Comparison of ENCODE assay signal across 9 mouse cellular contexts in the genomic region with DNA sequence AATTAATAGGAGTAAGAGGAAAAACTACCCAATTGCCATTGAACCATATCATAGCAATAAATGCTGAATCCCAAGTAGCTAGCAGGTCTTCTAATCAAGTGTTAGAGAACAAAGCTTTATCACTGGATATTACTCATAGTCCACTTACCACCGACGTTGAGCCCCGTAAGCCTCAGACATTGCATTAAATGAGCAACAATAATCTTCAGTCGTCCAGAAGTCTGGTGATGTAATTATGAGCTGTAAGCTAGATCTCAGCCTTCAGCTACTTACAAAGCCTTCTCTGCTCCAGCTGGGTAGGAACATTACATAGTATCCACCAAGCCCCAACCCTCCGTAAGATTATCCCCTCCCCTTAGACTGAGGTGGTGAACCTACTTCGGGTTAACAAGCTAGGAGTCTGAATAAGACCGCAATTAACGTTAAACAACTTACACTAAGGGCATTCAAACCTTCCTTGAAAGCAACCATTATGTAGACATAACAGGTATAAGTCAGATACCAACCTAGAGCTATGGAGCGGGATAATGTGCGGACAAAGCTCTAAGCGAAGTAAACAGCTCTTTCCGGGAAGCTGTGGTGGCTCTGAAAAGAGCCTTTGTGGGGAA. TPM values are rescaled to one million over a fixed set of nuclear protein-coding genes. Genes with fewer than 3 reads are reported as not detected.
DNase-seq lines count a peak whose midpoint lies in the region; ATAC-seq and TF ChIP-seq lines count a peak whose summit lies in the region.
"Had no signal": no experiment of that assay in that cellular context is flagged by ENCODE, and none has a peak within 500 bp of the region (broad histone marks: within the 10 kb centered on the region; RNA-seq: fewer than 3 reads in every experiment).

No protein-coding gene starts in this region.

- intact Hi-C loops in left cerebral cortex, postnatal 36 days (cut with DNase I), result no loop called here

- no peak for TF ChIP-seq CTCF in intestine, postnatal 0 days (IDR thresholded peaks at IDR 0.05; ENCODE audit: low read depth)

- H3K27me3 ChIP-seq in embryonic facial prominence, embryonic 10.5 days (replicated peaks; ENCODE audit: low read depth, poor library complexity, severe bottlenecking), result no peaks in the 10 kb centered on the region
- H3K27me3 ChIP-seq in intestine, postnatal 0 days (replicated peaks; ENCODE audit: control insufficient read depth, insufficient read depth, low read length), result no peaks in the 10 kb centered on the region
- H3K27me3 ChIP-seq in neural tube, embryonic 15.5 days (replicated peaks), result no peaks in the 10 kb centered on the region

- H3K9me3 ChIP-seq in embryonic facial prominence, embryonic 10.5 days, result no peaks in the 10 kb centered on the region
- H3K9me3 ChIP-seq in intestine, postnatal 0 days (ENCODE audit: control insufficient read depth), result no peaks in the 10 kb centered on the region
- no peaks in the 10 kb centered on the region for H3K9me3 ChIP-seq in neural tube, embryonic 15.5 days (replicated peaks)

- under 1% methylated on average over 12 of the region's 12 CpGs for WGBS in embryonic facial prominence, embryonic 10.5 days
- WGBS in intestine, postnatal 0 days, result under 1% methylated on average over 12 of the region's 12 CpGs
- WGBS in neural tube, embryonic 15.5 days, result under 1% methylated on average over 12 of the region's 12 CpGs

- peak; percentile 46 to 49 for DNase-seq in spleen, postnatal 10 days (ENCODE audit: low spot score in 2 of 2)
- DNase-seq in spleen, adult 18-20 months, result no peak
- peak; percentile 50 for DNase-seq in embryonic facial prominence, embryonic 10.5 days (ENCODE audit: low spot score)
- DNase-seq in left cerebral cortex, postnatal 36 days (ENCODE audit: low spot score in 2 of 2), result no peak
- DNase-seq in cerebellum, adult 11-12 months, result no peak
- no peak for DNase-seq in frontal cortex, postnatal 36 days (ENCODE audit: low spot score in 2 of 2)

- peak overlapping the region; percentile 70 for H3K4me2 ChIP-seq in intestine, postnatal 0 days (replicated peaks; ENCODE audit: low read depth)
- peak overlapping the region; percentile 48 for H3K4me2 ChIP-seq in neural tube, embryonic 15.5 days

- ATAC-seq in intestine, postnatal 0 days, result no peak
- ATAC-seq in neural tube, embryonic 15.5 days (ENCODE audit: low FRiP score), result no peak

- peak overlapping the region; percentile 60 for H3K4me3 ChIP-seq in embryonic facial prominence, embryonic 10.5 days
- peak overlapping the region; percentile 41 for H3K4me3 ChIP-seq in intestine, postnatal 0 days (ENCODE audit: low read depth, low read length)
- H3K4me3 ChIP-seq in neural tube, embryonic 15.5 days (replicated peaks), result peak overlapping the region; percentile 29

- peak overlapping the region; percentile 90 for H3K27ac ChIP-seq in embryonic facial prominence, embryonic 10.5 days (replicated peaks)
- peak overlapping the region; percentile 54; the same call in 1 of the 2 replicates for H3K27ac ChIP-seq in intestine, postnatal 0 days (ENCODE audit: low read depth, low read length)
- H3K27ac ChIP-seq in neural tube, embryonic 15.5 days (replicated peaks), result no peak overlapping the region

- peak overlapping the region; percentile 54 for H3K9ac ChIP-seq in intestine, postnatal 0 days (ENCODE audit: low read depth, low read length)
- H3K9ac ChIP-seq in neural tube, embryonic 15.5 days (replicated peaks), result 0 out of 2 replicates have a peak overlapping the region, but pooled peaks have one; percentile 41

- peaks cover 28% of the 10 kb centered on the region for H3K4me1 ChIP-seq in embryonic facial prominence, embryonic 10.5 days
- peaks cover 9% of the 10 kb centered on the region for H3K4me1 ChIP-seq in intestine, postnatal 0 days (replicated peaks; ENCODE audit: control insufficient read depth, insufficient read depth, low read length)
- peaks cover 13% of the 10 kb centered on the region for H3K4me1 ChIP-seq in neural tube, embryonic 15.5 days

- no peaks in the 10 kb centered on the region for H3K36me3 ChIP-seq in embryonic facial prominence, embryonic 10.5 days (replicated peaks)
- no peaks in the 10 kb centered on the region for H3K36me3 ChIP-seq in intestine, postnatal 0 days (ENCODE audit: control insufficient read depth, insufficient read depth)
- no peaks in the 10 kb centered on the region for H3K36me3 ChIP-seq in neural tube, embryonic 15.5 days

RNA-seq across cellular contexts. Expression of gene Hist2h3c2, which starts 0.9 kb away (rescaled TPM):
- 4.9 and 6.6 TPM in 2 replicates for polyA plus RNA-seq in embryonic facial prominence, embryonic 10.5 days (2016; fragmentation: Nextera tagmentation; extraction: Ambion mirVana)
- polyA plus RNA-seq in intestine, postnatal 0 days (2015; fragmentation: Nextera tagmentation; extraction: Ambion mirVana), result 1.1 and 1.5 TPM in 2 replicates
- polyA plus RNA-seq in neural tube, embryonic 15.5 days (2015; fragmentation: Nextera tagmentation; extraction: Ambion mirVana), result 1.3 and 2.5 TPM in 2 replicates
- 1 to 10 TPM; 5.9 to 6.1 TPM for total RNA-seq in left cerebral cortex, postnatal 36 days (2021)

RNA-seq across cellular contexts. Expression of gene Hist2h2aa2, which starts 2.1 kb away (rescaled TPM):
- polyA plus RNA-seq in embryonic facial prominence, embryonic 10.5 days (2016; fragmentation: Nextera tagmentation; extraction: Ambion mirVana), result 26.6 and 32.1 TPM in 2 replicates
- 87.4 and 108 TPM in 2 replicates for polyA plus RNA-seq in intestine, postnatal 0 days (2015; fragmentation: Nextera tagmentation; extraction: Ambion mirVana)
- polyA plus RNA-seq in neural tube, embryonic 15.5 days (2015; fragmentation: Nextera tagmentation; extraction: Ambion mirVana), result 32.3 and 35.5 TPM in 2 replicates
- 100 to 1,000 TPM; 204 to 210 TPM for total RNA-seq in left cerebral cortex, postnatal 36 days (2021)

RNA-seq across cellular contexts. Expression of gene Hist2h2aa1, which starts 7.3 kb away (rescaled TPM):
- polyA plus RNA-seq in embryonic facial prominence, embryonic 10.5 days (2016; fragmentation: Nextera tagmentation; extraction: Ambion mirVana), result 4.8 and 8.6 TPM in 2 replicates
- 30.6 and 55.7 TPM in 2 replicates for polyA plus RNA-seq in intestine, postnatal 0 days (2015; fragmentation: Nextera tagmentation; extraction: Ambion mirVana)
- polyA plus RNA-seq in neural tube, embryonic 15.5 days (2015; fragmentation: Nextera tagmentation; extraction: Ambion mirVana), result 9.8 and 14.3 TPM in 2 replicates
- 10 to 100 TPM in 1 of 2 experiments, 1 to 10 TPM in 1; 6.3 to 10.1 TPM for total RNA-seq in left cerebral cortex, postnatal 36 days (2021)

RNA-seq across cellular contexts. Expression of gene Hist2h3c1, which starts 8.5 kb away (rescaled TPM):
- polyA plus RNA-seq in embryonic facial prominence, embryonic 10.5 days (2016; fragmentation: Nextera tagmentation; extraction: Ambion mirVana), result 0.52 and 0.81 TPM in 2 replicates
- polyA plus RNA-seq in intestine, postnatal 0 days (2015; fragmentation: Nextera tagmentation; extraction: Ambion mirVana), result 0.42 and 1.1 TPM in 2 replicates
- 0.14 and 0.65 TPM in 2 replicates for polyA plus RNA-seq in neural tube, embryonic 15.5 days (2015; fragmentation: Nextera tagmentation; extraction: Ambion mirVana)
- total RNA-seq in left cerebral cortex, postnatal 36 days (2021), result not detected
- total RNA-seq: liver, adult 2 months had no signal
- polyA plus RNA-seq: liver, adult 2 months had no signal

RNA-seq across cellular contexts. Expression of gene Hist2h2be, which starts 17.1 kb away (rescaled TPM):
- polyA plus RNA-seq in embryonic facial prominence, embryonic 10.5 days (2016; fragmentation: Nextera tagmentation; extraction: Ambion mirVana), result 6.4 and 7.8 TPM in 2 replicates
- polyA plus RNA-seq in intestine, postnatal 0 days (2015; fragmentation: Nextera tagmentation; extraction: Ambion mirVana), result 1.5 and 2.2 TPM in 2 replicates
- polyA plus RNA-seq in neural tube, embryonic 15.5 days (2015; fragmentation: Nextera tagmentation; extraction: Ambion mirVana), result 4.0 and 4.6 TPM in 2 replicates
- total RNA-seq in left cerebral cortex, postnatal 36 days (2021), result 1 to 10 TPM; 4.8 to 5.1 TPM

Comparison
In these comparisons a context has a peak if more than half of its experiments do, and no peak if none do; other contexts are left out.
1. DNase-seq: peak in spleen, postnatal 10 days (2 of 2) and embryonic facial prominence, embryonic 10.5 days (single experiment); none in spleen, adult 18-20 months (0 of 2), left cerebral cortex, postnatal 36 days (0 of 2), cerebellum, adult 11-12 months (single experiment) and frontal cortex, postnatal 36 days (0 of 2).
2. Peak in every context shown above with its lines, with median percentiles within 50 percentile points of each other: H3K4me3 ChIP-seq.